Mouse (Mus musculus): ENCODE measurements around the gene Gm10447. TPM values are rescaled to one million over a fixed set of nuclear protein-coding genes. Genes with fewer than 3 reads are reported as not detected.

Gm10447 gene
- total RNA-seq, 4 experiments from 2014 or later = 0.11 TPM; not detected in 3

Small RNA genes lying within 50 kb of the gene (microRNA-seq; reads per million reads assigned to microRNA genes)
- gene Mir6920 = not detected

Other genes with a start within 250 kb of the Gm10447 start
- 10 to 100 TPM; 68.4 to 86.4 (median 78.9) TPM for gene Hspa4, start 156.7 kb downstream of the Gm10447 start, total RNA-seq (2022)
- gene Zcchc10, start 132.4 kb downstream of the Gm10447 start, total RNA-seq (2022) = 10 to 100 TPM in 1 of 4 experiments, 1 to 10 TPM in 3; 5.1 to 11.2 (median 6.2) TPM
- 100 to 1,000 TPM in 1 of 4 experiments, 10 to 100 TPM in 3; 72.4 to 108 (median 78.6) TPM for gene Aff4, start 106.3 kb downstream of the Gm10447 start, total RNA-seq (2022)
- not detected for gene Leap2, start 33.9 kb downstream of the Gm10447 start, total RNA-seq (2022)
- 1,000 to 10,000 TPM; 1,108 to 1,285 (median 1,159) TPM for gene Uqcrq, start 26.3 kb downstream of the Gm10447 start, total RNA-seq (2022)
- gene Gdf9, start 26.1 kb downstream of the Gm10447 start, total RNA-seq (2022) = under 1 TPM; 0.27 to 0.56 (median 0.28) TPM
- gene Shroom1, start 95 bp upstream of the Gm10447 start, total RNA-seq (2022) = 1 to 10 TPM in 1 of 4 experiments, under 1 TPM in 3; 0.29 to 1.2 (median 0.74) TPM
- not detected for gene Gm9837, start 13.4 kb upstream of the Gm10447 start, total RNA-seq (2022)
- not detected for gene Gm9945, start 23.1 kb upstream of the Gm10447 start, total RNA-seq (2022)
- under 1 TPM in 1 of 4 experiments, not detected in 3; 0.13 TPM for gene Sowaha, start 23.2 kb upstream of the Gm10447 start, total RNA-seq (2022)
- gene Sept8, start 62.1 kb upstream of the Gm10447 start, total RNA-seq (2022) = 1 to 10 TPM; 4.5 to 8.4 (median 7.1) TPM
- 1 to 10 TPM; 3.0 to 6.8 (median 4.0) TPM for gene Kif3a, start 110.3 kb upstream of the Gm10447 start, total RNA-seq (2022)
- not detected for gene Il4, start 161.6 kb upstream of the Gm10447 start, total RNA-seq (2022)
- gene Il13, start 177.6 kb upstream of the Gm10447 start, total RNA-seq (2022) = not detected

Measured in gastrocnemius, adult 8-10 months (tissue).